Mouse (Mus musculus): Measurements from ENCODE around the gene Matn3.

GRCm38 (mm10) chr12:8969828-8970227, 22.1 kb downstream of the Matn3 start:
- no peak for TF ChIP-seq CTCF (IDR thresholded peaks at IDR 0.05; ENCODE audit: low read depth, low read length)
- TF ChIP-seq TAL1 (conservative IDR thresholded peaks at IDR 0.05; ENCODE audit: low read depth, low read length): no peak
